Mouse (Mus musculus): Measurements from ENCODE around the gene Zfp704.
A peak's percentile ranks its signal among the peaks of the same experiment; 100 is the strongest.

The Zfp704 gene

DNA sequence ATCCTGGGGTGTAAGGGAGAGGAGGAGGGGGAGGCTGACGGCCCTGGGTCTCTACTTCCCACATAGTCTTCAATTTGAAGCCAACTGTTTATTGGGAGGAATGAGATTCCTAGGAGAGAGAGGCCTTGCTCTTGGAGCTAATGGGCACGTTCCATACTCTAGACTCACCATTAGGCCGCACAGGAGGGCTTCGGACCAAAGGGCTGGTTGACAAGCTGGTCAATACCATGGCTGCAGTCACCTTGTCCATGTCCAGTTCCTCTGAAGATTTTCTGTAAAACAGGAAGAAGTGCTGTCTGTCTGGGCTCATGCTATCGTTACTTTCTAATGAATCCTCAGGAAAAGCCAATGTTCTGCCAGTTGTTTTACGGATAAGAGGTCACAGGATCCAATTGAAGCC, 135.6 kb downstream of the Zfp704 start:
- DNase-seq (ENCODE audit: low read depth, low spot score): no peak

- DNase-seq (ENCODE audit: low read depth, low spot score): peak; percentile 56
Observed at GRCm38 (mm10) chr3:9466287-9466686, 143.6 kb downstream of the Zfp704 start.

GRCm38 (mm10) chr3:9465731-9466130, 144.2 kb downstream of the Zfp704 start:
- DNase-seq (ENCODE audit: low read depth, low spot score): no peak

- no peak for DNase-seq (ENCODE audit: low read depth, low spot score)
Observed at GRCm38 (mm10) chr3:9461660-9462059, 148.2 kb downstream of the Zfp704 start.

DNA sequence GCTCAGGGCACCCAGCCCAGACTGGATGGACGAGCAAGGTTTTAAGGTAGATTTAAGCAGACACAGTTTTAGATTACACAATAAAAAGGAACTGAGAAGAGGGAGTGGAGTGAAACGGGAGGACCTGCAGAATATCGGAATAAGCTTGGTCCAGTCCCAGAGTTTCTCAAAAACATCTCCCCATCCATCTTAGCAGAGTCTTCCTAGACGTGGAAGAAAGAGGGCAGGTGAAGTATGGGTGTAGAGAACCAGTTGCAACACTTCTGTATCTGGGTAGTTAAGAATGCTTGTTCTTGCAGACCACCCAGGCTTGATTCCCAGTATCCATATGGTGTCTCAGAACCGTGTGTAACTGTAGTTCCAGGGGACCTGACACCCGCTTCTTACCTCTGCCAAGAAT, 149.6 kb downstream of the Zfp704 start:
- DNase-seq (ENCODE audit: low read depth, low spot score): no peak

- no peak for DNase-seq (ENCODE audit: low read depth, low spot score)
Observed at GRCm38 (mm10) chr3:9456380-9456890, 153.4 kb downstream of the Zfp704 start.

GRCm38 (mm10) chr3:9455351-9455750, 154.5 kb downstream of the Zfp704 start:
- no peak for DNase-seq (ENCODE audit: low read depth, low spot score)

DNA sequence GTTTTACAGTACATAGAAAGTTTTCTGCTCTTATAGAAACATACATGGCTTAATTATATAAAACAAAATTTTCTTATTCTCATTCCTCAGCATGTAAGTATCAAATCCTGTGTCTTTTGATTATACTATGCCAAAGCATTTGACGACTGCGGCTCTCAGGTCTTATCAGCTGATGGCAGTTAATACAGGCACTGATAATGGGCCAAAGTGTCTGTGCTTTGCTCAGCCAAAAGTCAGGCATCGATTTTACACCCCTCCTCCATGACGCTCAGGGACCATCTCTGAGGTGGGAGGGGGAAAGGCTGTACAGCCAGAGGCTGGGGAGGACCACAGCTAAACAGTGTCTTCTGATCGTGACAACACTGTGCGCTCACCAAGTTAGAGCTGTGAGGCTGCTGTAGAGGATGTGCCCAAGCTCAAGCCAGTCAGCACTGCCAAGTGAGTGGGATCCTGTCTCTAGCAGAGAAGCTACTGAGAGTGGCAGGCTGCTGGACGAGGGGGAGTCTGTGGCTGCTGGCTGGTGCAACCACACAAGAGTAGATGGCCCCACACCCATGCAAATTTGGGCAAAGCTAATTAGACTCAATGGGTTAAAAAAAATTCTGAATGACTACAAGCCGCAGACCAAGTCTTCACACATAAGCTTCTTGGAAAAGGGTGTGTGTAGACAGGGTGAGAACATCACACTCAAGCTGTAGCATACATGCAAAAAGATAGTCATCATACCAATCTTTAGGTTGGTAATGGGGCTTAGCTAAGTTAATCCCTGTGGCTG, 155.1 kb downstream of the Zfp704 start:
- DNase-seq (ENCODE audit: low read depth, low spot score): no peak

DNA sequence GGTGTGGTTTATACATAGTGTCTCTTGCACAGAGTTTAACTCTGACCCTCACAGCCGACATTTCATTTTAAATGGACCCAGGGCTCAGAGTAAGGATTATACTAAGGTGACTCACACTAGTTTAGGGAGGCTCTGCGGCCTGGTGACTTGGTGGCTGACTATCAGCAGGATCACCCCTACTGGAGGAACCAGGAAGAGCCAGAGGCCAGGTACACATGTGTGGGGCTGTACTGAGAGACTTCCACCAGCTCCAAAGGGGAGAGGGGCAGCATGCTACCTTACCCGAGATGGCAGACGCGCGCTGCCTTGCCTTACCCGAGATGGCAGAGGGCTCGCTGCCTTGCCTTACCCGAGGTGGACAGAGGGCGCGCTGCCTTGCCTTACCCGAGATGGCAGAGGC, 159.4 kb downstream of the Zfp704 start:
- DNase-seq (ENCODE audit: low read depth, low spot score): no peak

- DNase-seq (ENCODE audit: low read depth, low spot score): peak; percentile 4
Observed at GRCm38 (mm10) chr3:9449261-9450007, 160.5 kb downstream of the Zfp704 start.

DNA sequence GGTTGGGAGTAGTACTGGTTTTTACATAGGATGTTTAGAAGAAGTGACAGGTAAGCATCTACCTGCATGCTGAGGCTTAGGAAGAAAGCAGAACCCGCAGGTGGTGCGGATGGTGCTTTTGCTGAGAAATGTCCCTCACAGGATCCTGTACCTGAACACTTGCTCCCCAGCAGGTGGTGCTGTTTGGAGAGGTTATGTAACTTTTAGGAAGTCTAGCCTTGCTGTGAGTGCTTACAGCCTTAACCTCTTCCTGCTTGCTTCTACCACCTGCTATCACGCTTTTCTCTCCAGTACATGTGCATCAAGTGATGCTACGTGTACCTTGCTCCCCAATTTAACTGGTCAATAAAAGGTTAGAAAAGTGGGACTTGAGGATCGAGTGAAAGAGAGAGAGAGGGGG, 161.3 kb downstream of the Zfp704 start:
- DNase-seq (ENCODE audit: low read depth, low spot score): no peak

DNA sequence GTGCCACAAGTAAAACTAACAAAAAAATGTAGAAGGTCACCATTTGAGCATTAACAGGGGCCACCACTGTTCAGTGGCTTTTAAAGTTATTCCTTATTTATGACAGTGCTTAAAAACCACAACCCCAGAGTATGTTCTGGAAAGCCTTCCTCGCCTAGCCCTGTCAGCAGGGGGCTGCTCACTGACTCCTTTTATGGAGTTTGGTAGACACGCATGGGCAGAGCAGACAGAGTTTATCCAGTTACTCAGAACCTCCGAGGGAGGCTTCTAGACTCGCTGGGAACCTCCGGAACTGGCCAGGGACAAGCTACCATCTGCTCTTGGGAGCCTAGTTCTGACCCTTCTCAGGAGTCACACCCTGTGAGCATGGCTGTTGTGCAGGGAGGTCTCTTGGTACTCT, 165.3 kb downstream of the Zfp704 start:
- no peak for DNase-seq (ENCODE audit: low read depth, low spot score)

DNA sequence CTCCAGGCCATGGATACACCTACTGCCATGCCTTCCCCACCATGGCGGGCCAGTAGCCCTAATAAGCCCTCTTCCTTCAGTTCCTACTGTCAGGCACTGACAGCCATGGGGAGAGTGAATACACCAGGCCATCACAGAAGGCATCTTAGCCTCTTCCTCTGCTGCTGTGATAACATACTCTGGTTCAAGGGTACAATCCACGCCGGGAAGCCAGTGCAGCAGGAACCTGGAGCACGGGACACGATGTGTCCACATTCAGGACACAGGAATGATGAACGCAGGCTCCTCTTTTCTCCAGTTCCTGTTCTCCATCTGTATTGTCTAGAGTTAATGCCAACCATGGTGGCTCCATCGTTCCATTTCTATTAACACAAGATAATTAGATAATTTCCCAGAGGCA, 165.9 kb downstream of the Zfp704 start:
- no peak for DNase-seq (ENCODE audit: low read depth, low spot score)

DNA sequence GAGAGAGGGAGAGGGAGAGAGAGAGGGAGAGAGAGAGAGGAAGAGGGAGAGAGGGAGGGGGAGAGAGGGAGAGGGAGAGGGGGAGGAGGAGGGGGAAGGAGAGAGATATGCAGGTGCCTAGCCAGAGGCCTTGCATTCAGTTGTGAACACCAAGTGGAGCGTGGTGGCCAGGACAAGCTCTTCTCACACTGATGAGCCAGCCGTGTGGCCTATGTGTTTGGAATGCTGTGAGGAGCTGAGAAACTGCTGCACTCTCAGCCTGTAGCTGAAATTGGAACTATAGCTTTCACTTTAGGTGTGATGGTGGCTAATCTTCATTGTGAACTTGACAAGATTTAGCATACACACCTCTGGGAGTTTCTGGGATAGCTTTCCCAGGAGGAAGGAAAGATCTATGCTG, 166.4 kb downstream of the Zfp704 start:
- no peak for DNase-seq (ENCODE audit: low read depth, low spot score)

DNA sequence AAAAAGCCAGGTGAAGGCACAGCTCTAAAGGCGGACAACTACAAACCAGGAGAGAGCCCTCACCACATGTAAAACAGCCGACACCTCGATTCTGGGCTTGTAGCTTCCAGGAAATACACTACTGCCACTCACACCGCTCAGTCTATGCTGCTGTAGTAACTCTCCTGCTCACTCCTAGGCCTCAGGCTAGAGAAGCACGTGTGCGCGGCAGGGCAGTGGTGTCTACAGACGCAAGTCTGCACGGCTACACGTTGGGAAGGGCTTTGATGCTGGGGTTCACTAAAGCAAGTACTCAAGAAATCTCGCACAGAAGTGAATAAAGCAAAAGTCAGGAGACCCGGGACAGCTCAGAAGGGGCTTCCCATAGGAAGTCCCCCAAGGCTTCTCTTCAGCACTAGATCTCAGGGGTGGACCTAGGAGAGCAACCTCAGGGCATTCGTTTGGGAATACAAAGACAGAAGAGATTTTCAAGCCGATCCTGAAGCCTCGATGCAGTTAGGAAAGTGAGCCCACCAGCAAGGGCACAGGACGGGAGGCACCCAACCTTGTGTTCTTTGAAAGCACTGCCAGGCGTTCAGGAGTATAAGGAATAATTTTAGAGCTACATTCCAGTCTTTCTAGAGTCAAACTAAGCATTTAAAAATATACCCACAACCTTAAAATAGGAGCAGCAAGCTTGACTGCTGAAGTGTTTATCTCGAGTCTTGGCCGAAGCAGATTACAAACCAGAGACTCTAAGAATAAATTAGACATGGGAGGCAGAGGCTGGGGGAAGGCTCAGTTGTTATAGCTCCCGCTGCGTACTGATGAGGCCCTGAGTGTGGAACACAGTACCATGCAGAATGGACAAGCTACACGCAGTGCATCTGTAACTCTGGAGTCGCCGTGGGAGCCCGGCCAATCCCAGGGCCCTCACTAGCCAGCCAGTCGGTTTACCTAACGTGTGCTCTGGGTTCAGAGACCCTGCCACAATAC, 168.0 kb downstream of the Zfp704 start:
- no peak for DNase-seq (ENCODE audit: low read depth, low spot score)

DNA sequence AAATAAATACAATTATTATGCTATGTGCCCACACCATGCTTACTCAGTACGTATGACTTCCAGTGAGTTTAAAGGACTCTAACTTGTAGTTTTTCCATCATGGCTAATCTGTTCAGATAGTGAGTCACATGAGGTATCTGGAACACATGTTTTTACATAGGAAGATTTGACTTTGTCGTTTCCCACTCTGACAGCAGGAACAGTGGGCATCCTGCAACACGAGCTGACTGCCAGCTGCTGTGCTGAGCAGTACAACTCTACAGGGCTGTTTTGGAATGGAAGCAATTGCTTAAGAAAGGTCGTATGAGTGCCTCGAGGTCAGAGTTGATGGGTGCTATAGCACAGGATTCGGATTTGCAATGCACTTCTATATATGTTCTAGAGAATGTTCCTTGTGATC, 169.4 kb downstream of the Zfp704 start:
- DNase-seq (ENCODE audit: low read depth, low spot score): no peak

- DNase-seq (ENCODE audit: low read depth, low spot score): no peak
Observed at GRCm38 (mm10) chr3:9439619-9440286, 170.1 kb downstream of the Zfp704 start.

DNA sequence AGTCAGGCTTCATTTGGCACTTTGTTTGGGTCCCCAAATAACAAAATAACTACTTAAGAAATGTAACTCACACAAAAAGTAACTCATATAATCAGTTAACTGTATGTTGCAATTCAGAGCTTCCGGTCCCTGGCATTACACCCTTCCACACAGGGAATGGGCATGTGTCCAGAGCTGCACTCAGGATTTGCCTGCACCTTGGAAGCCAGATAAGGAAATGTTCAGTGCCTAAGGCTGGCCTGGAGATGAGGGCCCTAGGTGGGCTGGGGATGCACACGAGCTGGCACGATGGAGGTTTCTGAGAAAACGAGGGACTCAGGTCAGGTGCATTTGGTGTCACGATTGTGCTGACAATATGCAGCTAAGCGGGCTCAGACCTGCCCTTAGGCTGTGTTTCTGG, 173.6 kb downstream of the Zfp704 start:
- no peak for DNase-seq (ENCODE audit: low read depth, low spot score)

- DNase-seq (ENCODE audit: low read depth, low spot score): no peak
Observed at GRCm38 (mm10) chr3:9434394-9435175, 175.3 kb downstream of the Zfp704 start.

DNA sequence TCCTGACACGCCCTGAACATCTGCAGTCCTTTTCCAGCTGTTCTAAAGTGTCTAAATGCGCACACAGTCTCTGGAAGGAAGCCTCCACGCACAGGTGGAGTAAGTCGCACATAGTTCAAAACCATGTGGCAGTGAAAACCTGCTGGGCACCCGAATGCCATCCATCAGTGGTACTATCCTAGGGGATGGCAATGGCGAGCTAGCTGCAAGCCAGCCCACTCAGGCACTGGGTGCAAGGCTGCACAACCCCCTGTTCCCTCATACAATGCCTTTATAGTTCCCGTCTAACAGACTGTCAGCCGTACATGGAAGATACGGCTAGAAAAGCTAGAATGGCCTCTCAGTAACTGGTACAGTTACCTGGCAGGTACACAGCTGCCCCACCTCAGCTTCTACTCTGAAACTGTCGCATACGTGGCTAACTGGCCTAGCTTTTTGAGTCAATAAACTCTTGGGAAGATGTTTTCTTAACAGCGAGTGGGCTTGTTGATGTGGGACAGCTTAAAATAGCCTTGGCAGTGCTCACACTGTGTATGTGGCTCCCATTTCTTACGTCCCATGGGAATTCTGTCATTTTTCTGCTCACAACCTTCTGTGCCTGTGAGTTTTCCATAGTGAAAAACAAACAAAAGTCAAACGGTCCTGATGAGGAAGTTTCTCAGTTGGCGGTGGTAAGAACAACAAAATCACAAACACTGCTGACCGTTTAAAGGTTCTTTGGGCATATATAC, 176.9 kb downstream of the Zfp704 start:
- no peak for DNase-seq (ENCODE audit: low read depth, low spot score)
